Mouse (Mus musculus) liver, adult 2 months (tissue): ENCODE measurements around the gene Spred2. TPM values are rescaled to one million over a fixed set of nuclear protein-coding genes. Genes with fewer than 3 reads are reported as not detected.
A peak's percentile ranks its signal among the peaks of the same experiment; 100 is the strongest.

Source experiments
- DNase-seq: peaks from one replicate; pipeline ENCODE4 v3.0.0-alpha.2; 2011; ENCODE audit warnings: low read depth, low spot score; ENCODE audit errors: extremely low read depth
- H3K27ac ChIP-seq: fragments of 200-500 bp; replicated peaks from 2 replicates; pipeline ENCODE4 v1.5.1; 2012; ENCODE audit warnings: low read depth, mild to moderate bottlenecking, control low read depth, inconsistent platforms, low read length; ENCODE audit not compliant: insufficient read depth
- H3K27me3 ChIP-seq: fragments of 200-500 bp; 2 replicates; pipeline ENCODE4 v1.6.1; 2012; ENCODE audit warnings: mild to moderate bottlenecking, moderate library complexity, low read length, inconsistent platforms; ENCODE audit not compliant: control insufficient read depth, insufficient read depth
- H3K36me3 ChIP-seq: fragments of 200-500 bp; 2 replicates; pipeline ENCODE4 v1.6.1; 2012; ENCODE audit warnings: low read length, inconsistent platforms; ENCODE audit not compliant: control insufficient read depth, insufficient read depth
- H3K4me1 ChIP-seq: fragments of 200-500 bp; 2 replicates; pipeline ENCODE4 v1.6.1; 2011; ENCODE audit warnings: low read length; ENCODE audit not compliant: control insufficient read depth, insufficient read depth
- H3K4me3 ChIP-seq: fragments of 200-500 bp; 2 replicates; pipeline ENCODE4 v1.5.1; 2011; ENCODE audit warnings: low read depth, mild to moderate bottlenecking, control low read depth, low read length, moderate library complexity; ENCODE audit not compliant: insufficient read depth
- H3K79me2 ChIP-seq: fragments of 200-500 bp; 2 replicates; pipeline ENCODE4 v1.6.1; 2012; ENCODE audit warnings: inconsistent platforms, mild to moderate bottlenecking, low read length, moderate library complexity; ENCODE audit not compliant: control insufficient read depth, insufficient read depth
- H3K9ac ChIP-seq: fragments of 200-500 bp; 2 replicates; pipeline ENCODE4 v1.6.1; 2012; ENCODE audit warnings: low read depth, mild to moderate bottlenecking, control low read depth, inconsistent platforms, low read length
- CTCF ChIP-seq: fragments of 200-500 bp; IDR thresholded peaks from 2 replicates; pipeline ENCODE4 v1.5.1; 2011; ENCODE audit warnings: low read depth, low read length, control low read depth
- POLR2A ChIP-seq: fragments of 200-500 bp; IDR thresholded peaks from 2 replicates; pipeline ENCODE4 v1.6.1; 2011; ENCODE audit warnings: low read length, control low read depth; ENCODE audit not compliant: insufficient read depth; ENCODE audit errors: extremely low read depth
- WGBS: fragments of 180-500 bp; shearing (Covaris S2); methylation state at CpG from one replicate; pipeline ENCODE4 v1.1.7; 2018; 5-methylcytosine and 5-hydroxymethylcytosine counted together
- polyA plus RNA-seq: library from polyadenylated mRNA; depleted of rRNA; stranded (reverse); fragments of >200 nt; gene quantifications from 2 replicates; pipeline ENCODE4 v1.2.3, GENCODE M21; 2012
- total RNA-seq: library from RNA; depleted of rRNA; stranded (reverse); fragments of >200 nt; gene quantifications from 2 replicates; pipeline ENCODE4 v1.2.3, GENCODE M21; 2014

Gene Spred2
- total and polyA plus RNA-seq, 2 experiments: 3.1 to 5.2 TPM

GRCm38 (mm10) chr11:20045586-20045985, 121.4 kb downstream of the Spred2 start:
- Histone ChIP-seq H3K9ac (no peak overlapping the region), H3K27me3 (no peaks in the 10 kb centered on the region), H3K36me3 (no peaks in the 10 kb centered on the region), H3K4me3 (no peak overlapping the region), H3K4me1 (no peaks in the 10 kb centered on the region), H3K27ac (no peak overlapping the region), H3K79me2 (no peaks in the 10 kb centered on the region)
- TF ChIP-seq CTCF: no peak
- no peak for TF ChIP-seq POLR2A
- DNase-seq: no peak
- 91% methylated on average over 3 of the region's 3 CpGs for WGBS

- Histone ChIP-seq H3K36me3 (no peaks in the 10 kb centered on the region), H3K79me2 (no peaks in the 10 kb centered on the region), H3K9ac (no peak overlapping the region), H3K27ac (no peak overlapping the region), H3K27me3 (no peaks in the 10 kb centered on the region), H3K4me3 (no peak overlapping the region), H3K4me1 (no peaks in the 10 kb centered on the region)
- no peak for DNase-seq
- TF ChIP-seq POLR2A (no peak), CTCF (no peak)
- 73% methylated on average over 13 of the region's 13 CpGs for WGBS
Measured at GRCm38 (mm10) chr11:20052814-20053536, 128.8 kb downstream of the Spred2 start.

- Histone ChIP-seq H3K4me3 (no peak overlapping the region), H3K9ac (no peak overlapping the region), H3K36me3 (peaks cover 3% of the 10 kb centered on the region; the same call in 1 of the 2 replicates), H3K79me2 (no peaks in the 10 kb centered on the region), H3K4me1 (no peaks in the 10 kb centered on the region), H3K27ac (no peak overlapping the region), H3K27me3 (no peaks in the 10 kb centered on the region)
- DNase-seq: no peak
- TF ChIP-seq POLR2A: no peak
- TF ChIP-seq CTCF: no peak
- 83% methylated on average over 3 of the region's 3 CpGs for WGBS
Measured at GRCm38 (mm10) chr11:20053951-20054350, 129.8 kb downstream of the Spred2 start.

DNA sequence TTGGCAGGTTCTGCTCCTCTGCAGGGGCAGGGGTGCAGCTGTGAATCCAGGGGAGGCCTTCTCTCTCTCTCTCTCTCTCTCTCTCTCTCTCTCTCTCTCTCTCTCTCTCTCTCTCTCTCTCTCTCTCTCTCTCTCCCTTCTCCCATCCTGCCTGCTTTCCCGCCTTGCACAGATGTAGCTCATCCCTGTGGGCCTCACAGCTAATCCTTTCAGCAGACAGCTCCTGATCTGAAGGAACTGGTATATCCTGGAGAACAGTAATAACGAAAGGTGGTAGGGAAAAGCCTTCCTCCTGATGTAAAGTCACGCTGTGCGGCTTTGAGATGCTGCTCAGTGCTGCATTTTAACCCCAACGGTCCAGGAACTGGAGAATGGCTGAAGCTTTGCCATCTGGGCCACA, 130.4 kb downstream of the Spred2 start:
- no peak overlapping the region for H3K9ac ChIP-seq
- no peak overlapping the region for H3K27ac ChIP-seq
- no peak for TF ChIP-seq CTCF
- TF ChIP-seq POLR2A: no peak
- DNase-seq: no peak
- H3K27me3 ChIP-seq: no peaks in the 10 kb centered on the region
- no peaks in the 10 kb centered on the region for H3K79me2 ChIP-seq
- H3K4me1 ChIP-seq: no peaks in the 10 kb centered on the region
- no peak overlapping the region for H3K4me3 ChIP-seq
- 80% methylated on average over 5 of the region's 5 CpGs for WGBS
- peaks cover 7% of the 10 kb centered on the region for H3K36me3 ChIP-seq

DNA sequence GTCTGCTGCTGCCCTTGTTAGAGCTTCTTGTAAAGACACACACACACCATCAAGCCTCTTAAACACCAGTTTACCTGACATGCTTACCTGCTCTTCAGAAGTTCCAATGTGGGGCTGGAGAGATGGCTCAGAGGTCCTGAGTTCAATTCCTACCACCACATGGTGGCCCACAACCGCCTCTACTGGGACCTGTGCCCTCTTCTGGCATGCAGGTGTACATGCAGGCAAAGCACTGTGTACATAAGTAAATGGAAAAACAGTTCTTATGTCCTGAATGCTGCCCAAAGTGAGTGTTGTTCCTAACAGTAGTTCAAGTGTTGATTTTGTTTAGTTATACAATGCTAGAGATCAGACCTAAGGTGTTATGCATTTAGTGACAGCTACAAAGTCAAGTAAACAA, 132.0 kb downstream of the Spred2 start:
- Histone ChIP-seq H3K79me2 (no peaks in the 10 kb centered on the region), H3K4me1 (no peaks in the 10 kb centered on the region), H3K4me3 (no peak overlapping the region), H3K9ac (no peak overlapping the region), H3K36me3 (peaks cover 12% of the 10 kb centered on the region), H3K27me3 (no peaks in the 10 kb centered on the region), H3K27ac (no peak overlapping the region)
- 87% methylated on average over 1 of the region's 1 CpGs for WGBS
- no peak for DNase-seq
- peak; percentile 37 for TF ChIP-seq CTCF
- TF ChIP-seq POLR2A: no peak

- H3K79me2 ChIP-seq: no peaks in the 10 kb centered on the region
- no peaks in the 10 kb centered on the region for H3K4me1 ChIP-seq
- no peak for DNase-seq
- H3K9ac ChIP-seq: no peak overlapping the region
- no peak overlapping the region for H3K4me3 ChIP-seq
- no peak for TF ChIP-seq POLR2A
- no peak for TF ChIP-seq CTCF
- 94% methylated on average over 2 of the region's 2 CpGs for WGBS
- no peaks in the 10 kb centered on the region for H3K27me3 ChIP-seq
- no peak overlapping the region for H3K27ac ChIP-seq
- peaks cover 15% of the 10 kb centered on the region for H3K36me3 ChIP-seq
Measured at GRCm38 (mm10) chr11:20057429-20057828, 133.3 kb downstream of the Spred2 start.
